Mouse (Mus musculus) limb, embryonic 14.5 days (tissue): ENCODE results near the gene Clptm1. TPM values are rescaled to one million over a fixed set of nuclear protein-coding genes. Genes with fewer than 3 reads are reported as not detected.

Experiments
- ATAC-seq: fragments of 200-750 bp; cut with Nextera tagmentation; 2 replicates; pipeline ENCODE4 v1.8.0; 2017; ENCODE audit warnings: low read depth, moderate number of reproducible peaks, moderate TSS enrichment; ENCODE audit not compliant: low FRiP score
- DNase-seq: peaks from one replicate; pipeline ENCODE4 v3.0.0-alpha.2; 2015; ENCODE audit warnings: low spot score
- H3K27ac ChIP-seq: fragments of 300-500 bp; sonication (generic); replicated peaks from 2 replicates; pipeline ENCODE4 v1.5.1; 2014; ENCODE audit warnings: low read depth, mild to moderate bottlenecking, low read length, moderate library complexity, mixed read lengths
- H3K27me3 ChIP-seq: fragments of 300-500 bp; sonication (generic); 2 replicates; pipeline ENCODE4 v1.6.1; 2014; ENCODE audit warnings: low read length, mixed read lengths; ENCODE audit not compliant: control insufficient read depth, insufficient read depth
- H3K36me3 ChIP-seq: fragments of 300-500 bp; sonication (generic); 2 replicates; pipeline ENCODE4 v1.6.1; 2014; ENCODE audit warnings: mild to moderate bottlenecking, low read length, moderate library complexity, mixed read lengths; ENCODE audit not compliant: control insufficient read depth, insufficient read depth
- H3K4me1 ChIP-seq: fragments of 300-500 bp; sonication (generic); 2 replicates; pipeline ENCODE4 v1.6.1; 2014; ENCODE audit warnings: antibody characterized with exemption, low read length, mixed read lengths; ENCODE audit not compliant: control insufficient read depth, insufficient read depth
- H3K4me2 ChIP-seq: fragments of 300-500 bp; sonication (generic); replicated peaks from 2 replicates; pipeline ENCODE4 v1.6.1; 2014; ENCODE audit warnings: low read depth, mild to moderate bottlenecking, low read length, moderate library complexity; ENCODE audit not compliant: severe bottlenecking
- H3K4me3 ChIP-seq: fragments of 300-500 bp; sonication (generic); replicated peaks from 2 replicates; pipeline ENCODE4 v1.5.1; 2014; ENCODE audit warnings: low read length
- H3K9ac ChIP-seq: fragments of 300-500 bp; sonication (generic); 2 replicates; pipeline ENCODE4 v1.6.1; 2014; ENCODE audit warnings: mild to moderate bottlenecking, low read depth, low read length, moderate library complexity; ENCODE audit not compliant: severe bottlenecking
- H3K9me3 ChIP-seq: fragments of 300-500 bp; sonication (generic); 2 replicates; pipeline ENCODE4 v1.6.1; 2016; ENCODE audit warnings: low read length; ENCODE audit not compliant: control insufficient read depth
- POLR2A ChIP-seq: fragments of 200-500 bp; IDR thresholded peaks from 2 replicates; pipeline ENCODE4 v1.8.0; 2012; ENCODE audit warnings: inconsistent platforms, mild to moderate bottlenecking, moderate library complexity, borderline replicate concordance; ENCODE audit not compliant: insufficient read depth, insufficient read length; ENCODE audit errors: extremely low read depth
- WGBS: fragments of 180-500 bp; shearing (Covaris S2); extraction: QIAGEN DNeasy Blood & Tissue Kit; methylation state at CpG from one replicate; pipeline ENCODE4 v1.1.7; 2014; 5-methylcytosine and 5-hydroxymethylcytosine counted together
- polyA plus RNA-seq, 2 experiments: library from polyadenylated mRNA; depleted of rRNA in 1 of 2; stranded (reverse) in 1 of 2; unstranded in 1 of 2; fragments of >200 nt; fragmentation: Nextera tagmentation in 1 of 2; extraction: Ambion mirVana in 1 of 2; gene quantifications; 2 replicates each; pipeline versions ENCODE4 v1.2.1 to v1.2.3; 2012 to 2014

The Clptm1 gene
- polyA plus RNA-seq, 2 experiments, result 68.8 to 90.2 TPM

DNA sequence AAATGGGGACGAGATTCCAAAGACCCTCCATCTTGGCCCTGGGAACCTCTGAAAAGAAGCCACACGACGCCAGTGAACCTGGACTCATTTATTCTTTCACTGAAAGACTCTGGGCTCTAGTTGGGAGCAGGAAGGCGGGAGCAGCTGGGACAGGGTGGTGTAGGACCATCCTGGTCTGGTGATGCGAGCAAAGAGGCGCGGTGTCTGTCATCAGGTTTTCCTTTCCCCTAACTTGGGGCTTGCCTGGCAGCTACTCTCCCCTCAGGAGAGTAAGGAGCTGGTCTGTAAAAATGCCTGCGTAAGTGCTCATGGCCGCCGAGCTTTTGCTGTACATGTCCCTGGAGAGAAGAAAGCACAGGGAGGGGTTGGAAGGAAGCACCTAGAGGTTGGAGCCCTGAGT, 6.7 kb upstream of the Clptm1 start:
- H3K4me3 ChIP-seq, result no peak overlapping the region
- H3K9ac ChIP-seq, result no peak overlapping the region
- no peaks in the 10 kb centered on the region for H3K27me3 ChIP-seq
- H3K36me3 ChIP-seq, result no peaks in the 10 kb centered on the region
- no peak for ATAC-seq
- H3K9me3 ChIP-seq, result no peaks in the 10 kb centered on the region
- H3K4me1 ChIP-seq, result peaks cover 4% of the 10 kb centered on the region; the same call in 1 of the 2 replicates
- no peak for DNase-seq
- H3K4me2 ChIP-seq, result no peak overlapping the region
- no peak for TF ChIP-seq POLR2A
- H3K27ac ChIP-seq, result no peak overlapping the region
- WGBS, result 57% methylated on average over 10 of the region's 10 CpGs

DNA sequence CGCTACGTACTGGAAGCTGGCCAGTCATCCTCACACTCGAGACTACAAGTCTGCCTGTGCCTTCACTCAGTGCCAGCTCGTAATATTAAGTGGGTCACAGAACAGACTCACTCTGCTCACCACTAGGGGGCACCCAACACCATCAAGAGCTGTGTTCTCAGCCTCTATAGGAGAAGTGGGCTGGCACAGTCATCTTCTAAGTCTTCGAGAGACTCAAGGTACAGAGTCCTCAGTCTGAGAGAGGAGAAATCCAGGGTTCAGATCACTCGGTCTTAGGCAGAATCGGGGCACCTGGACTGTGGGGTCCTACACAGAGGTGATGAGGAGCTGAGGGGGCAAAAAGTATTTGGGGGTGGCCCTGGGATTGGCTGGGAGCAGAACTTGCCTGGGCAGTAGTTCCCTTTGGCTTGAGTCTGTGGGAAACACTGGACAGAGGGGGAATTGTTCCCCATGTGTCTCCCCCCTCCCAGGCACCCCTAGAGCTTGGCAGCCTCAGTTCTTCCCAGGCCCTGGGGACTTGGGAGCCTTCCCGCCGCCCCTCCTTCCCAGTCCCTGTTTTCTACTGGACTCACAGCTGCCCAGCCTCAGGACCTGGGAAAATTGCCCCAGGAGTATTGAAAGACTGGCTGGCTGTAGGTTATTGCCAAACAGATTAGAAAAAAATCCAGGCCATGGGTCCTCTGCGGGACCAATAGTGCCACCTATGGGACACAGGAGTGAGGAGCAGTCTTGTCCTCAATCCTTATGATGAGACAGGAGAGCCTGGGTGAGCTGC, 4.3 kb upstream of the Clptm1 start:
- H3K27ac ChIP-seq, result 0 out of 2 replicates have a peak overlapping the region, but pooled peaks have one; percentile 19
- H3K4me1 ChIP-seq, result peaks cover 6% of the 10 kb centered on the region
- H3K36me3 ChIP-seq, result no peaks in the 10 kb centered on the region
- no peaks in the 10 kb centered on the region for H3K27me3 ChIP-seq
- no peaks in the 10 kb centered on the region for H3K9me3 ChIP-seq
- H3K9ac ChIP-seq, result peak overlapping the region; percentile 38; the same call in 1 of the 2 replicates
- ATAC-seq (peak; percentile 50; the same call in 1 of the 2 replicates), DNase-seq (peak; percentile 94)
- 7% methylated on average over 10 of the region's 10 CpGs for WGBS
- TF ChIP-seq POLR2A, result no peak
- H3K4me3 ChIP-seq, result no peak overlapping the region
- peak overlapping the region; percentile 35 for H3K4me2 ChIP-seq

DNA sequence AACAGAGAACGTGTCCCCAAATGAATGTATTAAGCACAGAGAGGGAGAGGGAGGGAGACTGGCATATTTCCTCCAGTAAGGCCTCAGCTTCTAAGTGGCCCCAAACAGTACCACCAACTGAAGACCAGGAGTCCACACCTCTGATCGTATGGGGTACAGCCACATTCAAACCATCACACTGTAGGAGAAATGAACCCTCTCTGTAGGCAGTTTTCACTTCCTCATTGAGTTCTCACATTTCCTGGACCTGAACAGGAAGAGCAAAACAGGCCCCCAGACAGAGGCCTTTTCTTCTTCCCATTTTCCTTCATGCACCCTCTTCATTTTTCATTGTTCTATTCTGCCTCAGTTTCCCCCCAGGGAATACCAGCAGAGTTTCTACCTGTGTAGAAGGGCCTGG, 2.6 kb upstream of the Clptm1 start:
- no peak overlapping the region for H3K4me3 ChIP-seq
- H3K9ac ChIP-seq, result no peak overlapping the region
- ATAC-seq (no peak), DNase-seq (no peak)
- no peak for TF ChIP-seq POLR2A
- no peak overlapping the region for H3K4me2 ChIP-seq
- H3K4me1 ChIP-seq, result peaks cover 14% of the 10 kb centered on the region
- H3K27ac ChIP-seq, result no peak overlapping the region
- no peaks in the 10 kb centered on the region for H3K36me3 ChIP-seq
- WGBS, result 85% methylated on average over 2 of the region's 2 CpGs
- no peaks in the 10 kb centered on the region for H3K9me3 ChIP-seq
- no peaks in the 10 kb centered on the region for H3K27me3 ChIP-seq

DNA sequence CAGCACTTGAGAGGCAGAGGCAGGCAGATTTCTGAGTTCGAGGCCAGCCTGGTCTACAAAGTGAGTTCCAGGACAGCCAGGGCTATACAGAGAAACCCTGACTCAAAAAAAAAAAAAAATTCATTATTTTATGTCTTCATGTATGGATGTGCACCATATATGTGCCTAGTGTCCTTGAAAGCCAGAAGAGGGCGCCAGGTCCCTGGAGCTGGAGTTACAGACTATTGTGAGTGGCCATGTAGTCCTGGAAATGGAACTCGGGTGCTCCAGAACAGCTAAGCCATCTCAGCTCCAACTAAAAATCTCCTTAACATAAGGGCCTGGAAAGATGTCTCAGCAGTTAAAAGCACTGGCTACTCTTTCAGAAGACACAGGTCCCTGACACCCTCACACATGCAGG, 1.9 kb upstream of the Clptm1 start:
- Histone ChIP-seq H3K4me2 (no peak overlapping the region), H3K27ac (no peak overlapping the region), H3K9me3 (no peaks in the 10 kb centered on the region), H3K9ac (no peak overlapping the region), H3K4me1 (peaks cover 14% of the 10 kb centered on the region), H3K27me3 (no peaks in the 10 kb centered on the region), H3K36me3 (peaks cover 5% of the 10 kb centered on the region; the same call in 1 of the 2 replicates), H3K4me3 (no peak overlapping the region)
- ATAC-seq (no peak), DNase-seq (no peak)
- TF ChIP-seq POLR2A, result no peak
- 61% methylated on average over 3 of the region's 3 CpGs for WGBS

DNA sequence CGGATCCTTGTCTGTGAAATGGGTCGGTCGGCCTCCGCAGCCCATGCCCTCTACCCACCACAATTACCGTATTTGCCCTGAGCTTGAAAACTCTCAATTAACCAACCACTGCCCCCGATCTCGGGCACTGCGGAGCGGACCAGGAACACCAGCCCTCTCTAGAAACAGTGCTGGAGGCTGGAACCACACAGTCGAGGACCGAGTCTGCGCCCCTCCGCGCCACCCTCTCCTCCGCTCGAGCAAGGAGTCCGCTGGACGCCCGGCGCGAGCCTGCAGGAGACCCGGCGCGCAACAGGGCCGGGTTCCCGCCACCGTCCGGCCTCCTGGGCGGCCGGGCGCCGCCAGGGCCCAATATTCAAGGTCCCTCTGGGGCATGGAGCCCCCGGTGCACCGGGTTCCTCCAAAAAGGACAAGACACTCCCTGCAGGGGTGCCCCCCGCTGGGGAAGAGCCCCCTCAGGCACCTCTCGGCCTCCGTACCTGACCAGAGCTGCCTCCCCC, 328 bp downstream of the Clptm1 start:
- Histone ChIP-seq H3K27me3 (no peaks in the 10 kb centered on the region), H3K4me2 (peak overlapping the region; percentile 87), H3K9ac (peak overlapping the region; percentile 97), H3K36me3 (peaks cover 20% of the 10 kb centered on the region), H3K9me3 (no peaks in the 10 kb centered on the region), H3K27ac (peak overlapping the region; percentile 61), H3K4me1 (peaks cover 14% of the 10 kb centered on the region), H3K4me3 (peak overlapping the region; percentile 100)
- 0 out of 2 replicates have a peak, but pooled peaks have one; percentile 1 for ATAC-seq
- no peak for TF ChIP-seq POLR2A
- under 1% methylated on average over 26 of the region's 37 CpGs for WGBS
- no peak for DNase-seq
